Mouse (Mus musculus) heart, embryonic 12.5 days (tissue): ENCODE results near the gene Tex44. TPM values are rescaled to one million over a fixed set of nuclear protein-coding genes. Genes with fewer than 3 reads are reported as not detected.

Experiments used
- ATAC-seq: fragments of 200-750 bp; cut with Nextera tagmentation; 2 replicates; pipeline ENCODE4 v1.8.0; 2017; ENCODE audit warnings: moderate TSS enrichment, moderate library complexity; ENCODE audit not compliant: insufficient number of reproducible peaks, low FRiP score
- H3K27ac ChIP-seq: fragments of 300-500 bp; sonication (generic); 2 replicates; pipeline ENCODE4 v1.5.1; 2016; ENCODE audit warnings: mild to moderate bottlenecking, moderate library complexity; ENCODE audit not compliant: poor library complexity, severe bottlenecking
- H3K27me3 ChIP-seq: fragments of 300-500 bp; sonication (generic); replicated peaks from 2 replicates; pipeline ENCODE4 v1.6.1; 2016; ENCODE audit warnings: mild to moderate bottlenecking, moderate library complexity
- H3K36me3 ChIP-seq: fragments of 300-500 bp; sonication (generic); 2 replicates; pipeline ENCODE4 v1.6.1; 2016; ENCODE audit warnings: mild to moderate bottlenecking, moderate library complexity
- H3K4me1 ChIP-seq: fragments of 300-500 bp; sonication (generic); replicated peaks from 2 replicates; pipeline ENCODE4 v1.6.1; 2016; ENCODE audit warnings: mild to moderate bottlenecking
- H3K4me2 ChIP-seq: fragments of 300-500 bp; sonication (generic); 2 replicates; pipeline ENCODE4 v1.6.1; 2016; ENCODE audit warnings: mild to moderate bottlenecking, moderate library complexity
- H3K4me3 ChIP-seq: fragments of 300-500 bp; sonication (generic); 2 replicates; pipeline ENCODE4 v1.5.1; 2016; ENCODE audit warnings: mild to moderate bottlenecking
- H3K9ac ChIP-seq: fragments of 300-500 bp; sonication (generic); 2 replicates; pipeline ENCODE4 v1.6.1; 2016; ENCODE audit warnings: mild to moderate bottlenecking, moderate library complexity
- H3K9me3 ChIP-seq: fragments of 300-500 bp; sonication (generic); replicated peaks from 2 replicates; pipeline ENCODE4 v1.6.1; 2016; ENCODE audit warnings: mild to moderate bottlenecking, moderate library complexity
- WGBS: fragments of 180-500 bp; shearing (Covaris S2); methylation state at CpG from one replicate; pipeline ENCODE4 v1.1.7; 2016; 5-methylcytosine and 5-hydroxymethylcytosine counted together
- polyA plus RNA-seq: library from polyadenylated mRNA; unstranded; fragments of >200 nt; fragmentation: Nextera tagmentation; extraction: Ambion mirVana; gene quantifications from 2 replicates; pipeline ENCODE4 v1.2.1, GENCODE M21; 2016

Tex44 gene
- polyA plus RNA-seq, 1 experiment from 2014 or later = not detected

GRCm38 (mm10) chr1:86399322-86399721 lies 26.8 kb upstream of the Tex44 start:
- H3K36me3 ChIP-seq = no peaks in the 10 kb centered on the region
- no peak for ATAC-seq
- peaks cover 8% of the 10 kb centered on the region for H3K4me1 ChIP-seq
- no peaks in the 10 kb centered on the region for H3K9me3 ChIP-seq
- no peak overlapping the region for H3K9ac ChIP-seq
- H3K27me3 ChIP-seq = no peaks in the 10 kb centered on the region
- H3K4me3 ChIP-seq = no peak overlapping the region
- WGBS = 62% methylated on average over 3 of the region's 3 CpGs
- H3K4me2 ChIP-seq = no peak overlapping the region
- no peak overlapping the region for H3K27ac ChIP-seq

- no peak for ATAC-seq
- H3K4me1 ChIP-seq = peaks cover 8% of the 10 kb centered on the region
- H3K4me2 ChIP-seq = no peak overlapping the region
- no peak overlapping the region for H3K9ac ChIP-seq
- peaks cover 2% of the 10 kb centered on the region; the same call in 1 of the 2 replicates for H3K9me3 ChIP-seq
- H3K36me3 ChIP-seq = no peaks in the 10 kb centered on the region
- no peaks in the 10 kb centered on the region for H3K27me3 ChIP-seq
- WGBS = 52% methylated on average over 8 of the region's 8 CpGs
- H3K27ac ChIP-seq = no peak overlapping the region
- no peak overlapping the region for H3K4me3 ChIP-seq
Observed at GRCm38 (mm10) chr1:86400096-86400754, 25.9 kb upstream of the Tex44 start.

- Histone ChIP-seq H3K4me2 (no peak overlapping the region), H3K27me3 (no peaks in the 10 kb centered on the region), H3K9me3 (peaks cover 2% of the 10 kb centered on the region; the same call in 1 of the 2 replicates), H3K4me1 (peaks cover 18% of the 10 kb centered on the region), H3K4me3 (no peak overlapping the region), H3K36me3 (no peaks in the 10 kb centered on the region), H3K27ac (no peak overlapping the region), H3K9ac (no peak overlapping the region)
- ATAC-seq = no peak
- 54% methylated on average over 5 of the region's 5 CpGs for WGBS
Observed at GRCm38 (mm10) chr1:86404834-86405233, 21.3 kb upstream of the Tex44 start.

GRCm38 (mm10) chr1:86406313-86406712 lies 19.8 kb upstream of the Tex44 start:
- H3K9me3 ChIP-seq = peaks cover 2% of the 10 kb centered on the region; the same call in 1 of the 2 replicates
- H3K4me3 ChIP-seq = no peak overlapping the region
- no peak overlapping the region for H3K4me2 ChIP-seq
- H3K4me1 ChIP-seq = 0 out of 2 replicates have a peak, but pooled peaks cover 11% of the 10 kb centered on the region
- no peak for ATAC-seq
- H3K36me3 ChIP-seq = no peaks in the 10 kb centered on the region
- WGBS = 62% methylated on average over 4 of the region's 4 CpGs
- no peaks in the 10 kb centered on the region for H3K27me3 ChIP-seq
- no peak overlapping the region for H3K9ac ChIP-seq
- H3K27ac ChIP-seq = no peak overlapping the region

GRCm38 (mm10) chr1:86406914-86407313 lies 19.2 kb upstream of the Tex44 start:
- WGBS = 52% methylated on average over 8 of the region's 8 CpGs
- ATAC-seq = no peak
- H3K4me2 ChIP-seq = no peak overlapping the region
- H3K27me3 ChIP-seq = no peaks in the 10 kb centered on the region
- H3K27ac ChIP-seq = no peak overlapping the region
- H3K9ac ChIP-seq = no peak overlapping the region
- H3K36me3 ChIP-seq = no peaks in the 10 kb centered on the region
- H3K9me3 ChIP-seq = peaks cover 2% of the 10 kb centered on the region; the same call in 1 of the 2 replicates
- 0 out of 2 replicates have a peak, but pooled peaks cover 11% of the 10 kb centered on the region for H3K4me1 ChIP-seq
- H3K4me3 ChIP-seq = no peak overlapping the region

- H3K4me2 ChIP-seq = no peak overlapping the region
- H3K36me3 ChIP-seq = no peaks in the 10 kb centered on the region
- no peak overlapping the region for H3K9ac ChIP-seq
- no peak overlapping the region for H3K4me3 ChIP-seq
- 79% methylated on average over 10 of the region's 10 CpGs for WGBS
- H3K27me3 ChIP-seq = no peaks in the 10 kb centered on the region
- 0 out of 2 replicates have a peak, but pooled peaks cover 11% of the 10 kb centered on the region for H3K4me1 ChIP-seq
- H3K27ac ChIP-seq = no peak overlapping the region
- peaks cover 2% of the 10 kb centered on the region; the same call in 1 of the 2 replicates for H3K9me3 ChIP-seq
- ATAC-seq = no peak
Observed at GRCm38 (mm10) chr1:86408515-86408914, 17.6 kb upstream of the Tex44 start.

- Histone ChIP-seq H3K27me3 (no peaks in the 10 kb centered on the region), H3K9ac (no peak overlapping the region), H3K4me1 (0 out of 2 replicates have a peak, but pooled peaks cover 11% of the 10 kb centered on the region), H3K4me2 (no peak overlapping the region), H3K9me3 (peaks cover 2% of the 10 kb centered on the region; the same call in 1 of the 2 replicates), H3K4me3 (no peak overlapping the region), H3K27ac (no peak overlapping the region), H3K36me3 (no peaks in the 10 kb centered on the region)
- ATAC-seq = no peak
- WGBS = 83% methylated on average over 2 of the region's 2 CpGs
Observed at GRCm38 (mm10) chr1:86409476-86409875, 16.7 kb upstream of the Tex44 start.

GRCm38 (mm10) chr1:86414715-86415114 lies 11.4 kb upstream of the Tex44 start:
- Histone ChIP-seq H3K36me3 (no peaks in the 10 kb centered on the region), H3K9me3 (no peaks in the 10 kb centered on the region), H3K4me2 (no peak overlapping the region), H3K4me3 (no peak overlapping the region), H3K9ac (no peak overlapping the region), H3K27ac (no peak overlapping the region), H3K4me1 (peaks cover 6% of the 10 kb centered on the region; the same call in 1 of the 2 replicates), H3K27me3 (no peaks in the 10 kb centered on the region)
- no peak for ATAC-seq
- WGBS = 70% methylated on average over 5 of the region's 5 CpGs

- Histone ChIP-seq H3K36me3 (no peaks in the 10 kb centered on the region), H3K9ac (no peak overlapping the region), H3K4me2 (no peak overlapping the region), H3K4me1 (peaks cover 6% of the 10 kb centered on the region; the same call in 1 of the 2 replicates), H3K4me3 (no peak overlapping the region), H3K9me3 (no peaks in the 10 kb centered on the region), H3K27me3 (no peaks in the 10 kb centered on the region), H3K27ac (no peak overlapping the region)
- WGBS = 57% methylated on average over 2 of the region's 2 CpGs
- no peak for ATAC-seq
Observed at GRCm38 (mm10) chr1:86415144-86415543, 11.0 kb upstream of the Tex44 start.

GRCm38 (mm10) chr1:86415612-86416184 lies 10.4 kb upstream of the Tex44 start:
- Histone ChIP-seq H3K36me3 (no peaks in the 10 kb centered on the region), H3K9me3 (no peaks in the 10 kb centered on the region), H3K4me1 (peaks cover 6% of the 10 kb centered on the region), H3K9ac (no peak overlapping the region), H3K27ac (no peak overlapping the region), H3K27me3 (no peaks in the 10 kb centered on the region), H3K4me3 (no peak overlapping the region), H3K4me2 (no peak overlapping the region)
- ATAC-seq = no peak
- WGBS = 53% methylated on average over 7 of the region's 7 CpGs

GRCm38 (mm10) chr1:86416321-86416720 lies 9.8 kb upstream of the Tex44 start:
- no peaks in the 10 kb centered on the region for H3K27me3 ChIP-seq
- no peak overlapping the region for H3K4me2 ChIP-seq
- no peak overlapping the region for H3K9ac ChIP-seq
- 61% methylated on average over 6 of the region's 6 CpGs for WGBS
- no peak for ATAC-seq
- H3K4me1 ChIP-seq = peaks cover 12% of the 10 kb centered on the region
- H3K9me3 ChIP-seq = no peaks in the 10 kb centered on the region
- no peak overlapping the region for H3K27ac ChIP-seq
- no peaks in the 10 kb centered on the region for H3K36me3 ChIP-seq
- H3K4me3 ChIP-seq = no peak overlapping the region
